Mouse (Mus musculus): ENCODE data around the gene Rtn2.

Rtn2 gene

DNA sequence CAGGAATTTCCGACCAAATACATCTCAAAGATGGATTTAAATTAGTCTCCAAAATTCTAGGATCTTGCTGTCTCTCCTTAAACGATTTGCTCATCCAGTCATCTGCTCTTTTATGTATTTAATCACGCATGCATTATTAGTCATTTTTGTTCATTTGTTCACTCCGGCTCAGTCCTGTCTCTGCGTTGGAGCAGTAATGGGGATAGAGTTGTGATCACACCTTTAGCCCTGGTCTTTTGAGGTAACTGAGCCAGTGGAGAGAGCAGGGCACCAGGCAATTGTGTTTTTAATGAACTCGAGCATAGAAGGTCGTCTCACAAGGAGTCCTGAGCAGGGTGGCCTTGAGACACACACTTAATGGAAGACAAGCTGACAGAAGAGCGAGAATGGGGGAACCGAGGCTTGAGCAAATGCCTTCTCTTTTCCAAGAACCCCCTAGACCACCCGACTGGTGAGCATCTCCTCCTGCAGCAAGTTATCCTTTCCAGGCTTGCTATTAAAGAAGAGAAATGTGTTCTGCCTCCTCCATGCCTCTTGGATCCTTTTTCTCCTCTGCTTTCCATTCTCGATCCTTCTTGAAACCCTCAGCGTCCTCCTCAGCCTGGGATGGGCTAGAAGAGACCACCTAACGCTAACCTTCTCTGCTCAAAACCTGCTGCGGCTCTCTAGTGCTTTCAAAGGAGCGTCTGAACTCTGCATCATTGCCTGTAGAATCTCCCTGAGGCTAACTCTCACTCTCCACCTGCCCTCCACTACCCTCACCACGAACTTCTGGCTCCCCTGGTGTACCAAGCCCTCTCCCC lies 19.2 kb downstream of the Rtn2 start:
- DNase-seq (ENCODE audit: low read depth, low spot score): no peak

DNA sequence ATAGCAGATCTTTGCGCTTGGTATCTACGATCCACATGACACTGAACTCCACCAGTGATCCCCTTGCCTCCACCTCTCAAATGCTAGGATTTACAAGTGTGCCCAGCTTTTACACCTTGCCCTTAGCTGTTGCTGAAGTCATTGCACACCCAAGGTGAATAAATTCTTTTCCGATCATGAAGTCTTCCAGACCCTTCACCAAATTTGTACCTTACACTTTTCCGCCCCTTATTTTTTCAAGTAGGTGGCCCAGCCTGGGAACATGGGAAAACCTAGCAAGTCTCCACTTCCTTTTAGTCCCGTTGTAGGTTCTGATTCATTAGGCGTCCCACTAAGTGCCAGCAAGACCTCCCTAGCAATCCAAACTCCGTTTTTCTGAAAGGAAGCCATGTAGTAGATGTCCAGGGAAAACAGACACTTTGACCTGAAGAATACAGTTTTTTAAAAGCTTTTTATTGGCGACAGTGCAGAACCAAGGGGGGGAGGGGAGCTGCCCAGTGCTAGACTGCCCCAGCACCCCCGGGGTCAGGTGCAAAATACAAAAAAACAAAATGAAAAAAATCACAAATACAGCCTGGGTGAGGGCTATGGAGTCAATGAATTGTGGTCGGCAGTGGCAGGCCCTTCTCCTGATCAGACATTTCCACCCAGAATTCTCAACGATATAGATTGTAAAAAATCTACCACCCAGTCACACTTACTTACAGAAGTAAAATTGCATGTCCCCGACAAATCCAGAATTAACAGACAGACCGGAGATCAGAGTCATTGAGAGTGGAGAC lies 20.0 kb downstream of the Rtn2 start:
- no peak for DNase-seq (ENCODE audit: low read depth, low spot score)

DNA sequence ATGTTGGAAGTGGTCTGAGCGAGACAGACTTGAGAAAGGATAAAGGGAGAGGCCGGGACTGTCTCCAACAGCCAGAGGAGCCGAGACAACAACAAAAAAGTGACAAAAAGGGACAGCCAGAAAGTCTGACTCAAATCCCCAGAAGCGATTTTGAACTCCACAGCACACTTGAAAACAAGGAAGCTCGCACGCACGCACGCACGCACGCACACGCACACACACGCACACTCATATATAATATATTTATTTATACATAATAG lies 20.6 kb downstream of the Rtn2 start:
- no peak for DNase-seq (ENCODE audit: low read depth, low spot score)

DNA sequence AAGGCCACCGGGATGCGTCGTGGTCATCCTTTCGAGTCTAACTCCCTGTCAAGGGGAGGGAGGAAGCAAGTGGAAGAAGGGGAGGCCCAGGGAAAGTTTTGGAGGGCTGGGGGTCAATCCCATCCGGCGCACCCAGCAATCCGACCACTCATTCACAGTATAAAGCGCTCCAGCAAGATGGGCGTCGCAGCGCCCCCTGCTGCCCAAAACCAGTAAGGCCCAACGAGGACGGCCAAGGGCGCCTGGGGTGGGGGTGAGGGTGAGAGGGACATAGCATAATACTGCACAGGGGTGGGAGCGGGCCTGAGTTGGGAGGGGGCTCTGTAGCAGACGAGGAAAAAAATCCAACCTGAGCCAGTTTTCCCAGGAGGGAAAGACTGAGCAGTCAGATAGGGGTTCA lies 21.3 kb downstream of the Rtn2 start:
- DNase-seq (ENCODE audit: low read depth, low spot score): peak; percentile 81

DNA sequence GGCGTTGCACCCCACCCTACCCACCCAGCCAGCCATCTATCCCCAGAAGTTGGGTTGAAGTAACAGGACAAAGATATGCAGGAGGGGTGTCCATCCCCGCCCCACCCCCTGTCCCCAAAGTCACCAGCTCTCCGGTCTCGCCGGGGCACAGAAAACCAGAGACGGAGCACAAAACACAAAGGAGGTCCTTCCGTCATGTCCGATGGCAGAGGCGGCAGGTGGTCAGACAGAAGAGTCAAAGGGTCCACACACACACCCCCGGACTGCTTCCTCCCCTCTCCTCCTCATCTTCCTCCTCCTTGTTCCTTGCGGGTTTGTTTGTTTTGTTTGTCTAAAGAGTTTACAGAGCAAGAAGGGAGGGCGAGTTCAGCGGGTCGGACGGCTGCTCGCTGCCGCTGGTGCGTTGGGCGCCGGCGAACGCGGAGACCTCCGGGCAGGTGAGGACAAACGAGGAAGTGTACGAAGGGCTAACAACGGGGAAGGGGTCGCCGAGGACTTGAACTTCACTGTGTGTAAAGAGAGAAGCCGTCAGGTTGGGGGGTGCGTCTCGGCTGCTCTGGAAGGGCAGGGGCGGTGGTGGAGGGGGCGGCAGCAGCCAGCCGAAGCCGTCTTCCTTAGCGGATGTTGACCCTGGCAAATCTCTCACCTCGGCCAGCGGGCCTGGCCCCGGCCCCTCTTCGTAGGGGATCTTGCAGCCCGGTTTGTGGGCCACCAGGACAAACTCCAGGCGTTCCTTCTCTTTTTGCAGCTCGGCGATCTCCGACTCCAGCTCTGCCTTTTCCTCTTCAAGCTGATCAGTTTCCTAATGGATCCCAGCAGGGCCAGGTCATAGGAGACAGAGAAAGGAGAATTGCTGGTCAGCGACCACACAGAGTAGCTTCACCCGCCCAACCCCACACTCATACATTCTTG lies 22.3 kb downstream of the Rtn2 start:
- no peak for DNase-seq (ENCODE audit: low read depth, low spot score)

DNA sequence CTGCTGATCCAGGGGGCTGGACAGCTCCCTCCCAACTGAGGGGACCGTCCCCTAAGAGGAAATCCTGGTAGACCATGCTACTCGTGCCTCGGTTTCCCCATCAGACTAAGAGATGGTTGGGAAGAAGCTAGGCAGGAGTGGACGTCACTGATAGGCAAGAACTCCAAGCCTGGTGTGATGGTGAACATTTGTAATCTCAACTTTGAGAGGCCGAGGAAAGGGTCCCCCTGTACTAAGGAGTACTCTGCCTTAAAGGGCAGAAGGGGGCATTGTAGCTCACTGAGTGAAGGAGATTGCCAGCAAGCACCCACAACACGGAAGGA lies 22.9 kb downstream of the Rtn2 start:
- no peak for DNase-seq (ENCODE audit: low read depth, low spot score)

DNA sequence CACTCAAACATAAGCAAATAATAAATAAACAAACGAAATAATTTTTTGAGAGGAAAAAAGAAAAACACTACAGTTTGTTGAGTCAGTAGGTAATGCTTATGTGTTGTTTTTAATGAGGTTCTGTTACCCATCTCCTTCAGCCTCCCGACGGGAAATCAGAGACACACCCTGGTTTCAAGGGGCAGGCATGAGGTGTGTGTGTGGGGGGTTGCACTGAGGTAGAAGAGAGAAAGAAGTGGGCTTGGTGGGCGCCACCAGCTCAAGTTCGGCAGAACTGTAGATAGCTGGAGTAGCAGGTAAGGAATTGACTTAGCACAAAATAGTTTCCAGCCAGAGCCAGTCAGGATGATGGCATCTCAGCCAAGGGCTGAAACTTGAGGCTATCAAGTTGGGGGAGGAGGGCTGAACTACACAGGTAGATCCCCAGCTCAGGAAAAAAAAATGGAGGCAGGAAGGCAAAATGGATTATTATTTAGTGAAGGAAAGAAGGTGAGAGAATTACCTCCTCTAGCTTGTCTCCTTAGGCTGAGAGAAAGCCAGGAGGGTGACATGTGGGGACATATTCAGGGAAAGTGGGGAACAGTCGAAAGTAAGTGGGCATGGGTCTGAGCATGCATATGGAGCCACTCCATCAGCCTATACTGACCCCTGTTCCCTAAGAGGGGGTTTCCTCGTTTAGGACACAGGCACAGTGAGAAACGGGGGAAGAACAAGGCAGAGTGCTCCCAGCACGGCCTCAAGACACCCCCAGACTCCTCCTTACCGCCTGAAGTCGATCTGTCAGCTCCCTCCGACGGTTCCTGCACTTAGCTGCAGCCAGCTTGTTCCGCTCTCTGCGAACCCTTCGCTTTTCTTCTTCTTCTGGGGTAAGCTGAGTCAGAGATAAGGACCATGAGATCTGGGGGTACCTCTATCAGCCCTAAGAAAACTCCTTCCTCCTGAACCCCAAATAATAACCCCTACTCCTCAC lies 23.7 kb downstream of the Rtn2 start:
- no peak for DNase-seq (ENCODE audit: low read depth, low spot score)

DNA sequence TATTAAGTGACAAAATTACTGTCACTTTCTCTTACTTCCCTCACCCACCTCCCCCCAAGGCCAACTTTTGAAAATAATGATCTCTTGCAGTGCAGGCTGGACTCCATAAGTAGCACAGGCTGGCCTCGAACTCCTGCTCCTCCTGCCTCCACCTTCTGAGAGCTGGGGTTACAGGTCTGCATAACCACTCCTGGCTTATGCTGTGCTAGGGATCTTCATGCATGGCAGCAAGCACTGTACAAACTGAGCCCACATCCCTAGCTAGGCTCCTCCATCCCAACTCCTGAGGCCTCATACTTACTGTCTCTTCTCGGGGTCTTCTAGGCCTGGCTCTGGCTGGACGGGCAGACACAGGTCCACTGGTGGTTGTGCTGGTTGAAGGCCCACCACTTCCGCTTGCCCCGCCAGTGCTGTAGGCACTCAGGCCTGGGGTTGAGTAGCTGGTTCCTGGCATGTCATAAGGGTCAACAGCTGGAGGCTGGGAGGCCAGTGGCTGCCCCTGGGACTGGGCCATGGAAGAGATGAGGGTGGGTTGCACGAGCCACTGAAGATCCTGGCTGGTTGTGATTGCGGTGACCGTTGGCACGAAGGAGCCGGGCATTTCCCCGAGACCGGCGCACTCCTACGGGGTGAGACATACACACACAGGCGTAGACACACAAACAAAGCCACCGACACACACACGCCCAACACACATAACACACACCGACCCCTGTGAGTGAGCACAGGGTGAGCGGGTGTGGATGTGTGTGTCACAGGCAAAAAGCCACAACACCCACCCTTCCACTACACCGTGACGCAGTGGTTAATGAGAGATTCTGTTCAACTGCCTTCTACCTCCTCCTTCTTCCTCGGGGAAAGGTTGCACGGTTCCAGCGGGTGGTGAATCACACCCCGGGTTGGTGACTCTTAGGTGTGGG lies 24.7 kb downstream of the Rtn2 start:
- no peak for DNase-seq (ENCODE audit: low read depth, low spot score)

DNA sequence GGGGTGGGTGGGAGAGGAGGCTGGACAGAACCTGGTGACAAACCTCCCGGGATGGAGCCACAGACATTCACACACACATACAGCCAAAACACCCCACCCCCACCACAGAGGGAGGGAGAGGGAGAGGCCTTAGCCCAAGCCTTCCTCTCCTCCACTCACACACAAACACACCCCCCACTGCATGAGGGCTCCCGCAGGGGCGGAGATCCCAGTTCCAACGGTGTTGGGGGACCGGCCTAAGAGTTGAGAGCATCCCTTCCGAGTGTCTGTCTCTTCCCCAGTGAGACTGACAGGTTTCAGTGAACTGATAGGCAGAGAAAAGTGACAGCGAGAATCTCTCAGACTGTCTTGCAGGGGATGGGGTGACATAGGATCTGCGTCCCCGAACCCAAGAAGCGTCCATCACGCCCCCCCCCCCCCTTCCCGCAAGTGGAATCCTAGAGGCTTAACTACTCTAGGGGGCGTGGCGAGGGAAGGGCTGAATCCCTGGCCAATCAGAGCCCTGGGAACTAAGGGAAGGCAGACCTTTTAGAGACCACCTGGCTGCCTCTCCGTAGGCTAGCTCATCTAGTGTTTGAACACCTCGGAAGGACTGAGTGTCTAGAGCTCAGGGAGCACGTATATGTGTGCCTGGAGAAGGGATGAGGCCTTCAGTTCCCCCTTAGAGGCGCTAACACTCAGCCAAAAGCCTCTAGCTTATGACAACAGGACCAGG lies 25.5 kb downstream of the Rtn2 start:
- peak; percentile 97 for DNase-seq (ENCODE audit: low read depth, low spot score)

DNA sequence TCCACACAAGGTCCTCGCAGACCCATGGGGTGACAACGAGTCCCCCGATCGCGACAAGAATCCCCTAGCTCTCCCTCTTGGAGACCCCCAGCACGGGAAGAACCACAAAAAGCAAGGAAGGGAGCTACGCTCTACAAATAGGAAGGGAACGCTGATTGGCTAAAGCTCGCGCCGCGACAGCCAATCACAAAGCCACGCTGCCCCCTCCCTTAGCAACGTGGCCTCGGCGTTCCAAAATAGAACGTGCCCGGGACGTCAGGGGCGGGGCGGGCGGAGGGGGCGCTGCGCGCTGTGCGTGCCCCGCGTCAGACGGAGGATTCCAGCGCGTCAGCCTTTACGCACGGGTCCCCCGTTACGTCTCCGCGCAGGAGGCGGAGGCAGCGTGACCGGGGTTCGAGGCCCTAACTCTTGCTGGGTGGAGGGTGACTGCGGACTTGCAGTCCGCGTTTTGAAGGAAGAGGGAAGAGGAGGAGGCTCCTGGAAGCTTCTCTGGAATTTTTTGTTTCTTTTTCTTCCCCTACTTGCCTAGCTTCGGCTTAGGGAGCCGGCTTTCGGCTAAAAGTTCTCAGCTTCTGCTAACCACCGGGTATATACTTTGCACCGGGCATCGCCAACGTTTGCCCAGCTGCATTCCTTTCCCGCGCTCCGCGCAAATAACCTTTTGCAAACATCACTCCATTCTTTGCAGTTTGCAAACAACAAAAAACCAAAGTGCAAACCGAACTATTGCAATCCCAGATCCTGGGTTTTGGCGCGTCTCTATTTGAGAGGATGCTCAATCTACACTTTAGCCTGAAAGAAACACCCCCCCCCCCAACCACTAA lies 26.2 kb downstream of the Rtn2 start:
- peak; percentile 96 for DNase-seq (ENCODE audit: low read depth, low spot score)

DNA sequence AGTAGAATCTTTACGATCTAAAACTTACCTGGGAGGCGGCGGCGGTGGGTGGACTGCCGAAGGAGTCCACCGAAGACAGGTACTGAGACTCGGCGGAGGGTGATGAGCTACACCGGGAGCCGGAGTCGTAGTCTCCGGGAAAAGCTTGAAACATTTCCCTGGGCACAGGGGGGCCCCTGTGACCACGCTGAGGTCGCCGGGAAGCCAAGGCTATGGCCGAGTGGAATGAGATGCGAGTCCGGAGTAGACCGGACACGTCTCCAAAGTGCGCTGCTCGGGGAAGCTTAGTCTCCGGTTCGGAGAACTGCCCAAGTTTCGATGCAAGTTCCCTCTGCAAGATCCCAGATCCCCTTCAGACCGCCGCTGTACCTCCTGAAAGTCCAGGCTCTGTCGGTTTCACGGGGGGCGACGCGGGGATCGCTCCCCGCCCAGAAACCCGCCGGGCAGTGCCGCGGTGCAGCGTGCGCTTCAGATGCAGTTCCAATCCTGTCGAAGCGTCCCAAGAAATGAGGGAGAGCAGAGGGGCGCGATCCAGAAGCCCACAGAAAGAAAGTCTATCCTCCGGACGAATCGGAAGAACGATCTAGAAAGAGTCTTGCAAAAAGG lies 27.0 kb downstream of the Rtn2 start:
- DNase-seq (ENCODE audit: low read depth, low spot score): no peak

DNA sequence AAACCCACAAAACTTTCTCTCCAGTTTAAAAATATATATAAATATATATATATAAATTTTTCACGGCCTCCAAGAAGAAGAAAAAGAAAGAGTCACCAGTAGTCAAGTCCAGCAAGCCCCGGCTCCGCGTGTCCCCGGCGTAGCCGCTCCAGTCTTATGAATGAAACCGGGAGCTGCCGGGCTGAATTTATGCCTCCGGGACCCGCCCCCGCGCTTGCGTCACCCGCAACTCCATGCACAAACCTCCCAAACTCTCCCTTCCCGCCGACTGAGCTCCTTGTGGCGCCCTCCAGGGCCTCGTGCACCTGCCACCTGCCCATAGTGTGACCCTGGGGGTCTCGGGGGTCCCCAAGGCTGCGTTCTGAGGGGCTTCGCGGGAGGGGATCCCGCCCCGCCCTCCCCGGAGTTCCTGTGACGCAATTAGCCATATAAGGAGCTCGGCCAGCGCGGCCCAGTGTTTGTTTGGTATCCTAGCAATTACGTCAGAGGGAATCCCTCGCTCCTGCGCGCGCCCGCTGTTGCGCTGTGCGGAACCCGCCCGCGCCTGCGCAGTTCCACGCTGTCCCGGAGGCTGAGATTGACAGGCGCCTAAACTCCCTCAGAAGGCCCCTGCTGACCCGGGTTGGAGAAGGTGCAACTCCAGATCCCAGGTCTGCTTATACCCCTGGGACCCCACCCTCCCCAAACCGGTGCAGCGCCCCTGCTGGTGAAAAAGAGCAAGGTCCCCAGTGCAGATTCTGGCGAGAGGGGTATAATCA lies 27.6 kb downstream of the Rtn2 start, which contains the start of gene Fosb:
Gene Fosb, minus strand, starts transcription at position 168 of the 758 bp plus-strand sequence.
- DNase-seq (ENCODE audit: low read depth, low spot score): peak; percentile 96

DNA sequence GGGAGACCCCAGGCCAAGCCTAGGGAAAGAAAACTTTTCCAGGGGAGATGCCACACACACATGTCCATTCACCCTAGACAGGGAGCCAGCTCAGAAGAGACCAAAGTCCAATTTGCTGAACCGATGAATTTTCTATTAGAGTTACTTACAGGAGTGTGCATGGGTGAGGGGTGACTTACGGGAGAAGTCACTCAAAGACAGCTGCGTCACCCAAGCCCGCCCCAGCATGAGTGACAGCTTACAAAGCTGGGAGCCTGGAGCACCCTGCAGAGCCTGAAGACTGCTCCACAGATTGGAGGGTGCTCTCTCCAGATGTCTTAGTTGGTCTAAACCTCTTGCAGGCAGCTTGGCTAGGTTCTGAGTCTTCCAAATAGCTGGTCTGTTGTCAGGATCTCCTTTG lies 29.6 kb downstream of the Rtn2 start:
- DNase-seq (ENCODE audit: low read depth, low spot score): no peak

DNA sequence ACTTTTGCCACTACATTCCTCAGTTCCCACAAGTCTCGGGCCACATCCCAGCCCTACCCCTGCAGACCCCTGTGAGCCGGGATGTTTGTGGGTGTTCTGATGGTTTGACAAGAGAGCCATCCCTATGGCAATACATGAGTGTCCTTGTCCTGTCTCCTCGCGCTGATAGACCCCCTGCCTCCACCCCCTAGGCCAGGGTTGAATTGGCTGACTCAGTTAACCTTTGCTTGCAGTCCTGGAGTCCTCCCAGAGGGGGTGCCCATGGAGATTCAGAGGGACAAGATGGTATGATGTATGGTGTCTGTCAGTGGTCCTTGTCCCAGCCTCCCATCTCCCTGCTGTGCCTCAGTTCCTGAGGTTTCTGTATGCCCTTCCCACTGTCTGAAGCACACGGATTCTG lies 31.6 kb downstream of the Rtn2 start:
- DNase-seq (ENCODE audit: low read depth, low spot score): no peak

DNA sequence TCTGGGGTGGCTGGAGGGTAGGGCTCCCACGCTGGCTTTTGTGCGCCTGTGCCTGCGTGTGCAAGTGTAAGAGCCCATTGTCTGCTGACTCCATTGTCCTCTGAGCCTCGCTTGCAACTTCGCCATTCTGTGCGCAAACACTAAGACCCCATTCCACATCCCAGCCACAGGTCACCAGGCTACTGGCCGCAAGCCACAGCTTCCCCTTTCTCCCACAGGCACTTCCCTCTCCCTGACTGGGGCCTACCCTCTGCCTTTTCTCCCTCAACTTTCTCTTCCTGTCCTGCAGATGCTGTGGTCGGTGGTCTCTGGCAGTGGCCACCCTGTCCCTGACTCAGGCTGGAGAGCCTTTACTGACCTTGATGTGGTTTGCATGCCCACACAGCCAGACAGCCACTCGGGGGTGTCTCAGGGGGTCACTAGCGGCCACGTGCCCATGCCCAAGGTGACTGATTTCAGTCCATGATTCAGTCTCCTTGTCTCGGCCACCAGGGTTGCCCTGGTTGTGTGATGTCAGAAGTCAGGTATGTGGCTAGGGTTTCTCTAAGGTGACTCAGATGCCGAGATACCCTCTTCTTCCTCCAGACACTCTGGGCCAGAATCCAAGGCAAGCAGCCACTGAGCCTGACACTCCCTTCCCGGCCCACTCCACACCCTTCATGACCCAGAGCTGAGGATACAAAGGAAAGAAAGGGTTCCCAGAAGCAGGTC lies 34.2 kb downstream of the Rtn2 start:
- no peak for DNase-seq (ENCODE audit: low read depth, low spot score)

DNA sequence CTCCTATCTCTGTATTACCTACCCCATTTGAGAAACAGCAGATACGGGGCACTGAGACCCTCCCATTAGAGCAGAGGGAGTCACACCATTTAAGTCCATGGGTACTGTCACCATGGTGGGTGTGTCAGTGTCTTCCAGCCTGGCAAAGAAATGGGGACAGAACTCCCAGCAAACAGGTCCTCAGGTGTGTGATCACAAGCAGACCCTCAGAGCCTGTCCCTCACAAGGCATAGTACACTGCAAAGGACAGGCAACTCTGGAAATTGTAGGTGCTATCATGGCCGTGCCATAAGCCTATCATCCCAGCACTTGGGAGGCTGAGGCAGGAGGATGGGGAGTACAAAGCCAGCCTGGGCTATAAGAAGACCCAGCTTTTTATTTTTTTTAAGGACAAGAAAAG lies 35.8 kb downstream of the Rtn2 start:
- DNase-seq (ENCODE audit: low read depth, low spot score): no peak

DNA sequence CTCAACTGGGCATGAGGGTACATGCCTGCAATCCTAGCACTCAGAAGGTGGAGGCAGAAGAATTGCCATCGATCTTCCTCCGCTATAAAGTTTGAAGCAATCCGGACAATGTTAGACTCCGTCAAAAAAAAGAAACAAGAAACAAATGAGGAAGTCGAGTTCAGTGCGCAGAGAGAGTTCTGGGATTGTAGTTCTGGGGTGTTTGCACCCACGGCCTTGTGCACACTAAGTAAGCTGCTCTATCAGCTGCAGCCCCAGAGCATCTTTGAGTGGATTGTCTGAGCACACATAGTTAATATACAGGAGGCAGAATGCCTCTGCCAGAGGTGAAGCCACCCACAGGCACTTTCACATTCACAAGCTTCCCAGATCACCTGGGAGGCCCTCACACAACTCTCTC lies 36.3 kb downstream of the Rtn2 start:
- DNase-seq (ENCODE audit: low read depth, low spot score): no peak
